Mouse (Mus musculus) heart, adult 2 months (tissue): ENCODE measurements around the gene Stard5.

Experiments used
- CTCF ChIP-seq: fragments of 200-600 bp; IDR thresholded peaks from 2 replicates; pipeline ENCODE4 v1.8.1; 2022; ENCODE audit warnings: antibody characterized with exemption, mild to moderate bottlenecking, moderate library complexity
- POLR2A ChIP-seq: fragments of 200-500 bp; IDR thresholded peaks from 2 replicates; pipeline ENCODE4 v1.6.1; 2011; ENCODE audit warnings: mild to moderate bottlenecking, low read depth, low read length, control low read depth; ENCODE audit not compliant: insufficient read depth

GRCm38 (mm10) chr7:83648807-83649206 is 17.0 kb downstream of the Stard5 start:
- TF ChIP-seq POLR2A (no peak), CTCF (no peak)
